Mouse (Mus musculus): ENCODE measurements around the gene Mogs. TPM values are rescaled to one million over a fixed set of nuclear protein-coding genes. Genes with fewer than 3 reads are reported as not detected.

The Mogs gene
- polyA plus RNA-seq, 1 experiment from 2014 or later = 25.7 TPM

GRCm38 (mm10) chr6:83078324-83078858, 36.9 kb upstream of the Mogs start:
- Histone ChIP-seq H3K4me1 (replicated peaks) (peaks cover 25% of the 10 kb centered on the region), H3K4me2 (peak overlapping the region; percentile 94), H3K9ac (peak overlapping the region; percentile 88), H3K27me3 (peaks cover 56% of the 10 kb centered on the region), H3K4me3 (peak overlapping the region; percentile 77), H3K27ac (peak overlapping the region; percentile 94), H3K36me3 (peaks cover 23% of the 10 kb centered on the region), H3K9me3 (no peaks in the 10 kb centered on the region)
- peak; percentile 95 for ATAC-seq (ENCODE audit: low FRiP score)
- under 1% methylated on average over 46 of the region's 46 CpGs for WGBS

GRCm38 (mm10) chr6:83080210-83080609, 35.1 kb upstream of the Mogs start:
- H3K4me3 ChIP-seq = no peak overlapping the region
- no peak overlapping the region for H3K9ac ChIP-seq
- WGBS = 93% methylated on average over 5 of the region's 5 CpGs
- no peak overlapping the region for H3K27ac ChIP-seq
- no peak for ATAC-seq (ENCODE audit: low FRiP score)
- H3K27me3 ChIP-seq = peaks cover 56% of the 10 kb centered on the region
- H3K9me3 ChIP-seq = no peaks in the 10 kb centered on the region
- peaks cover 25% of the 10 kb centered on the region for H3K4me1 ChIP-seq (replicated peaks)
- H3K4me2 ChIP-seq = 0 out of 2 replicates have a peak overlapping the region, but pooled peaks have one; percentile 81
- peaks cover 23% of the 10 kb centered on the region for H3K36me3 ChIP-seq

DNA sequence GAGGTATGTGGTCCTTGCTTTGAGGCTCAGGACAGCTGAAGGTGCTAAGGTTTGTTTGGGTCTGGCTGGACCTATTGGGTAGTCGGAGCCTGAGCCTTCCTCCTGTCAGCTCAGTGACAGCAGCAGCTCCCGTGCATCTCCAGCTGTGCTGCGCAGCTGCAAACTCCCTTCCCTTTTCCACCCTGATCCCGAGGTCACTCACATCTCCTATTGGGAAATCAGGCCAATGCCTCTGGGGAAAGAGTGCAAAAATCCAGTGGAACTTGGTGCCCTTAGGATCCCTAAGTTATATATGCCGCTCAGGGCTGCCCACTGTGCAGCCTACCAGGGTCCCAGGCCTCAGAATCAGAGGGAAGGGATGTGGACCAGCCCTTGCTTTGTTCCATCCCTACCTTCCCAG, 31.8 kb upstream of the Mogs start:
- Histone ChIP-seq H3K9ac (no peak overlapping the region; the same call in 1 of the 2 replicates), H3K4me2 (no peak overlapping the region), H3K27me3 (peaks cover 68% of the 10 kb centered on the region), H3K36me3 (peaks cover 23% of the 10 kb centered on the region), H3K27ac (no peak overlapping the region), H3K4me3 (no peak overlapping the region), H3K4me1 (replicated peaks) (peaks cover 31% of the 10 kb centered on the region), H3K9me3 (no peaks in the 10 kb centered on the region)
- ATAC-seq (ENCODE audit: low FRiP score) = no peak
- 13% methylated on average over 5 of the region's 5 CpGs for WGBS

- H3K9ac ChIP-seq = no peak overlapping the region
- H3K27ac ChIP-seq = no peak overlapping the region
- peaks cover 23% of the 10 kb centered on the region for H3K36me3 ChIP-seq
- no peaks in the 10 kb centered on the region for H3K9me3 ChIP-seq
- no peak overlapping the region for H3K4me2 ChIP-seq
- WGBS = 5% methylated on average over 6 of the region's 6 CpGs
- no peak for ATAC-seq (ENCODE audit: low FRiP score)
- no peak overlapping the region for H3K4me3 ChIP-seq
- H3K27me3 ChIP-seq = peaks cover 78% of the 10 kb centered on the region
- H3K4me1 ChIP-seq (replicated peaks) = peaks cover 23% of the 10 kb centered on the region
Observed at GRCm38 (mm10) chr6:83084477-83084876, 30.8 kb upstream of the Mogs start.

DNA sequence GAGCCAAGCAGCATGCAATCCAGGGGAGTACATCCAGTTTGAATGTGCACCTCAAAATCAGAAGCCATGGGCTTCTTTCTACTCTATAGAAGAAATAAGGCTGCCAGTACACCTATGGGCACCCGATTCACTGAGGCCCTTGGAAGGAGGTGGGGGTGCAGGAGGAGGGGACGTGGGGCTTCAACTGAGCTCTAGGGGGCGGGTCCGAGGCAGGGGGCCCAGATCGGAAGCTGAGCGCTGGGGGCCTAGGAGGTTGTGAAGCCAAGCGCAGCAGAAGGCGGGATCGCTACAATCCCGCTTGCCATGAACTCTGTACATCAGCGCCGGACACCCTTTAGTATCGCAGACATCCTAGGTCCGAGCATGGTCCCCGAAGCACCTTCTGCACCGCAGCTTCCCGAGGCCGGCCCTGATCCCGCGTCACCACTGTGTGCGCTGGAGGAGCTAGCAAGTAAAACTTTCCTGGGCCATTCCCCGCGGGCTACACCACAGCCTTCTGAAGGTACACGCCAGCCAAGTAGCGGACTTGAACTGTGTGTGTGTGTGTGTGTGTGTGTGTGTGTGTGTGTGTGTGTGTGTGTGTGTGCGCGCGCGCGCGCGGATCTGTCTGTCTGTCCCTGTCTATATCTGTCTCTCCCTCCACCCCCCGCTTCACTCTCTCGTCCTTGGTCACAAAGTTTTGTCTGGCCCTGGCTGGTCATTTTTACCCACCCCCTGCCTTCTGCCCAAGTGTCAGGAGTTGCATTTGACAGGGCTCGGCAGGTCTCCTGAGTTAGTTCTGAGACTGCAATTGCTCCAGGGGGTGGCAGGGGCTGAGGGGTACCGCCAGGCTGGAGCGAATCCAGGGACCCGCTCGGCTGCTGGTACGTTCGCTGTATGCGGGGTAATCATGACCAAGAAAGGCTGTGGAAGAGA, 28.9 kb upstream of the Mogs start, which contains the start of gene Lbx2:
TSS of gene Lbx2 (plus strand) at position 247 of the 915 bp plus-strand sequence.
- WGBS = 4% methylated on average over 35 of the region's 42 CpGs
- no peak for ATAC-seq (ENCODE audit: low FRiP score)
- Histone ChIP-seq H3K4me2 (no peak within 1 kb of the TSS; the same call in 1 of the 2 replicates), H3K27me3 (peaks cover 97% of the 10 kb centered on the region), H3K36me3 (peaks cover 11% of the 10 kb centered on the region), H3K9ac (no peak within 1 kb of the TSS), H3K9me3 (no peaks in the 10 kb centered on the region), H3K27ac (no peak within 1 kb of the TSS), H3K4me1 (replicated peaks) (peaks cover 14% of the 10 kb centered on the region), H3K4me3 (peak within 1 kb of the TSS; percentile 17; the same call in 1 of the 2 replicates)

GRCm38 (mm10) chr6:83087205-83087925, 27.9 kb upstream of the Mogs start:
- no peak overlapping the region for H3K27ac ChIP-seq
- peak overlapping the region; percentile 35 for H3K4me2 ChIP-seq
- 1% methylated on average over 47 of the region's 47 CpGs for WGBS
- peaks cover 98% of the 10 kb centered on the region for H3K27me3 ChIP-seq
- H3K9me3 ChIP-seq = no peaks in the 10 kb centered on the region
- no peak for ATAC-seq (ENCODE audit: low FRiP score)
- peak overlapping the region; percentile 17 for H3K4me3 ChIP-seq
- 0 out of 2 replicates have a peak overlapping the region, but pooled peaks have one; percentile 55 for H3K9ac ChIP-seq
- H3K4me1 ChIP-seq (replicated peaks) = peaks cover 14% of the 10 kb centered on the region
- peaks cover 3% of the 10 kb centered on the region for H3K36me3 ChIP-seq

DNA sequence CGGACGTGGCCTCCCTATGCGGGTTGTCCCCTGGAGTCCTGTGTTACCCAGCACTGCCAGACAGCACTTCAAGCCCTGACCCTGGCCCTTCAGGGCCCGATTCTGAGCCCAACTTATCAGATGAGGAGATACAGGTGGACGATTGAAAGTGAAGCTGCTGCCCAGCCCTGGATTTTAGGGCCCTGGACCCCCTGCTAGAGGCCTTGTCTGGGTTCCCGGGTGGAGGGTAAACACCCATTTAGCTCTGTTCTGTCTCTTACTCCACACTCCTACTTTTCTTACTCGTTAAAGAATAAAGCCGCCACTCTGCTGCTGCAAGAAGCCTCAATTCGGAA, 27.4 kb upstream of the Mogs start:
- peak overlapping the region; percentile 35; the same call in 1 of the 2 replicates for H3K4me2 ChIP-seq
- 4% methylated on average over 9 of the region's 9 CpGs for WGBS
- no peak overlapping the region for H3K27ac ChIP-seq
- 0 out of 2 replicates have a peak overlapping the region, but pooled peaks have one; percentile 55 for H3K9ac ChIP-seq
- H3K4me1 ChIP-seq (replicated peaks) = peaks cover 14% of the 10 kb centered on the region
- H3K4me3 ChIP-seq = no peak overlapping the region
- ATAC-seq (ENCODE audit: low FRiP score) = no peak
- no peaks in the 10 kb centered on the region for H3K9me3 ChIP-seq
- H3K27me3 ChIP-seq = peaks cover 98% of the 10 kb centered on the region
- H3K36me3 ChIP-seq = no peaks in the 10 kb centered on the region

DNA sequence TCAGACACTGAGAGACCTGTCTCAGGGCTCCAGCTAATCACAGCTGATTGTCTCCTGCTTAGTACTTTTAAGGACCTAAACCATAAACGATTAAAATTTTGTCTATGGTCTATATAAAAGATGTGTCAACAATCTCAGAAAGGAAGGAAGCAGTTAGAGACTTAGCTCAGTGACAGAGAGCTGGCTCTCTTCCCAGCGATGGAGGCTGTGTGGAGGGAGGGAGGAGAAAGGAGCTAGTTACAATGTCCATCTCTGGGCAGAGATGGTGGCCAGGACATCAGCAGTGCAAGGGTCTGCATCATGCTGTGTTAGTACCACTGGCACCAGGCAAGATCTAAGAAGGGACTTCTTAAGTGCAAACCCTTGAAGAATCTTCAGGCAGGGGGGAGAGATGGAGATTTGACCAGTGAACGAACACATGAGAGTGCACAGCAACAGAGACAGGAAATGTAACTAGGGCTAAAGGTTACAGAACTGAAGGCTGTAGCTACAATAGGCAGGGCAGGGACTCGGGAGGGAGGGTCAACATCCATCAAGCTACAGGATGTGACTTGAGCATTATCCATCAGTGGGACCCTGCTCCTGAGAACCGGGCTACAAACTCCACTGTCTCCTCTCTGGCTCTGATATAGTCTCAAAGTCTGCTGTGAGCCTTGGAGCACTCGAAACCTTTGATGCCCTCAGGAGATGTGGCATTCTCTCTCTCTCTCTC, 22.7 kb upstream of the Mogs start:
- Histone ChIP-seq H3K36me3 (no peaks in the 10 kb centered on the region), H3K9ac (no peak overlapping the region), H3K27me3 (peaks cover 69% of the 10 kb centered on the region), H3K4me3 (no peak overlapping the region), H3K27ac (no peak overlapping the region), H3K4me2 (no peak overlapping the region), H3K4me1 (replicated peaks) (peaks cover 4% of the 10 kb centered on the region), H3K9me3 (no peaks in the 10 kb centered on the region)
- no peak for ATAC-seq (ENCODE audit: low FRiP score)
- 43% methylated on average over 6 of the region's 6 CpGs for WGBS

GRCm38 (mm10) chr6:83095968-83096367, 19.3 kb upstream of the Mogs start:
- Histone ChIP-seq H3K27ac (no peak overlapping the region), H3K9ac (no peak overlapping the region), H3K4me2 (no peak overlapping the region), H3K36me3 (no peaks in the 10 kb centered on the region), H3K4me3 (no peak overlapping the region), H3K4me1 (replicated peaks) (0 out of 2 replicates have a peak, but pooled peaks cover 3% of the 10 kb centered on the region), H3K9me3 (no peaks in the 10 kb centered on the region), H3K27me3 (peaks cover 35% of the 10 kb centered on the region)
- 44% methylated on average over 6 of the region's 6 CpGs for WGBS
- ATAC-seq (ENCODE audit: low FRiP score) = no peak

GRCm38 (mm10) chr6:83098411-83098810, 16.9 kb upstream of the Mogs start:
- H3K36me3 ChIP-seq = no peaks in the 10 kb centered on the region
- H3K27me3 ChIP-seq = peaks cover 15% of the 10 kb centered on the region
- WGBS = 81% methylated on average over 2 of the region's 2 CpGs
- peaks cover 20% of the 10 kb centered on the region for H3K4me1 ChIP-seq (replicated peaks)
- H3K9ac ChIP-seq = no peak overlapping the region
- no peak overlapping the region for H3K27ac ChIP-seq
- no peak overlapping the region for H3K4me3 ChIP-seq
- H3K4me2 ChIP-seq = no peak overlapping the region
- H3K9me3 ChIP-seq = no peaks in the 10 kb centered on the region
- ATAC-seq (ENCODE audit: low FRiP score) = no peak

DNA sequence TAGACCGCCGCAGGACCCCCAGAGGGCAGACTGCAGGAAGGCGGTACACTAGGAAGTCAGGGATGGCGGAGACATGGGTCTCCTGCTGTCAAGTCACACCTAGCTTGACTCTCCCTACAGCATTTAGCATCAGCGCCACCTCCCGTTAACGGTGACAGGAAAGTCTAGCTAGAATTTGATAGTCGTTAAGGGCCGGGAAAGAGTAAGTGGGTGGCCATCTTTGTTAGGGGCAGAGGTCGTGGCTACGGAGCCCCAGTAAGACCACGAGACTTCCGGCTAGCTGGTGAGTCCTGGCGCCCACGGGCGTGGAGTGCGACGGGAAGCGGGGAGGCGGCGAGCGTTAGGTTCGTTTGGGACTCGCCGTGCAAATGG, 14.0 kb upstream of the Mogs start, which contains the start of the genes Ccdc142 and Gm42688:
TSS of gene Ccdc142 (plus strand) at position 286 of the 372 bp plus-strand sequence.
TSS of gene Gm42688 (plus strand) at position 302 of the 372 bp plus-strand sequence.
- 0% methylated on average over 25 of the region's 25 CpGs for WGBS
- Histone ChIP-seq H3K4me1 (replicated peaks) (peaks cover 23% of the 10 kb centered on the region), H3K27me3 (peaks cover 4% of the 10 kb centered on the region; the same call in 1 of the 2 replicates), H3K9ac (peak within 1 kb of the TSS; percentile 92), H3K4me3 (peak within 1 kb of the TSS; percentile 80), H3K36me3 (peaks cover 9% of the 10 kb centered on the region; the same call in 1 of the 2 replicates), H3K27ac (peak within 1 kb of the TSS; percentile 90), H3K9me3 (no peaks in the 10 kb centered on the region), H3K4me2 (peak within 1 kb of the TSS; percentile 98)
- peak; percentile 93 for ATAC-seq (ENCODE audit: low FRiP score)
